33 mouse cellular contexts compared by ENCODE assay signal in genomic region chr14:34354456-34354855, GRCm38 (mm10). TPM values are rescaled to one million over a fixed set of nuclear protein-coding genes. Genes with fewer than 3 reads are reported as not detected.
DNase-seq lines count a peak whose midpoint lies in the region; ATAC-seq and TF ChIP-seq lines count a peak whose summit lies in the region.
"Had no signal": no experiment of that assay in that cellular context is flagged by ENCODE, and none has a peak within 500 bp of the region (broad histone marks: within the 10 kb centered on the region; RNA-seq: fewer than 3 reads in every experiment).

No protein-coding gene starts in this region.

- TF ChIP-seq CTCF in E14TG2a.4 (conservative IDR thresholded peaks at IDR 0.05; ENCODE audit: low read length) = no peak

- in situ Hi-C loops in ES-E14 (cut with MboI; ENCODE audit: low sequenced_read_pairs in 2 of 2, unreplicated experiment in 2 of 2) = no loop called here

- peak; percentile 59 to 73 for DNase-seq in kidney, adult 8-10 months
- DNase-seq in kidney, postnatal 10 days = no peak
- DNase-seq in kidney, postnatal 36 days = peak; percentile 63 to 82
- no peak for DNase-seq in ES-E14 (ENCODE audit: low read depth, low spot score)
- no peak for DNase-seq in embryo, embryonic 9.5 days (ENCODE audit: extremely low spot score)
- DNase-seq: adrenal gland, postnatal 10 days; adrenal gland, postnatal 36 days; cerebellum, adult 18-20 months; cerebellum, adult 9-10 months; cerebellum, postnatal 14 days; forebrain, postnatal 0 days; gastrocnemius, postnatal 25 days; heart, adult 18-20 months; heart, postnatal 10 days; heart, postnatal 36 days had no signal

- no peak overlapping the region for H3K4me3 ChIP-seq in kidney, embryonic 14.5 days (ENCODE audit: low read length)
- peak overlapping the region; percentile 63; the same call in 1 of the 2 replicates for H3K4me3 ChIP-seq in E14TG2a.4 (replicated peaks; ENCODE audit: low read length)
- H3K4me3 ChIP-seq in ES-E14 (ENCODE audit: insufficient read depth in 1 of 2, low read depth in 1 of 2, low read length in 2 of 2, poor library complexity in 1 of 2, severe bottlenecking in 1 of 2) = peak overlapping the region in 1 of 2 experiments; percentile 14; a peak in 1 of 4 replicates
- H3K4me3 ChIP-seq: embryonic facial prominence, embryonic 12.5 days; heart, embryonic 12.5 days; heart, embryonic 15.5 days; hindbrain, embryonic 10.5 days; hindbrain, embryonic 13.5 days had no signal

- no peak overlapping the region for H3K27ac ChIP-seq in kidney, embryonic 14.5 days (ENCODE audit: low read depth, low read length)
- peak overlapping the region; percentile 72; the same call in 1 of the 2 replicates for H3K27ac ChIP-seq in ES-E14 (ENCODE audit: insufficient read depth, low read depth, low read length, poor library complexity, severe bottlenecking)
- H3K27ac ChIP-seq: embryonic facial prominence, embryonic 12.5 days; heart, embryonic 15.5 days; hindbrain, embryonic 10.5 days; hindbrain, embryonic 13.5 days had no signal

- no peak overlapping the region for H3K9ac ChIP-seq in kidney, embryonic 14.5 days (ENCODE audit: low read depth, low read length)
- peak overlapping the region; percentile 72; the same call in 1 of the 2 replicates for H3K9ac ChIP-seq in ES-E14 (ENCODE audit: insufficient read depth, low read depth, low read length, poor library complexity, severe bottlenecking)
- H3K9ac ChIP-seq: embryonic facial prominence, embryonic 12.5 days; embryonic facial prominence, embryonic 15.5 days; forebrain, postnatal 0 days; heart, embryonic 12.5 days; heart, embryonic 15.5 days; hindbrain, embryonic 13.5 days had no signal

- H3K4me1 ChIP-seq in kidney, embryonic 14.5 days (ENCODE audit: control insufficient read depth, insufficient read depth, low read length) = no peaks in the 10 kb centered on the region
- peaks cover 95% of the 10 kb centered on the region for H3K4me1 ChIP-seq in E14TG2a.4 (replicated peaks; ENCODE audit: low read depth, low read length)
- H3K4me1 ChIP-seq in ES-E14 (ENCODE audit: control insufficient read depth in 2 of 2, insufficient read depth in 2 of 2, low read length in 2 of 2, poor library complexity in 1 of 2) = peaks cover 22 to 58% of the 10 kb centered on the region in 2 experiments
- H3K4me1 ChIP-seq: embryonic facial prominence, embryonic 12.5 days; embryonic facial prominence, embryonic 15.5 days; heart, embryonic 15.5 days; hindbrain, embryonic 13.5 days had no signal

- no peaks in the 10 kb centered on the region for H3K36me3 ChIP-seq in kidney, embryonic 14.5 days (ENCODE audit: control insufficient read depth, insufficient read depth, low read length)
- peaks cover 4% of the 10 kb centered on the region; the same call in 1 of the 2 replicates for H3K36me3 ChIP-seq in E14TG2a.4 (ENCODE audit: insufficient read depth, low read length)
- peaks cover 3% of the 10 kb centered on the region; the same call in 1 of the 2 replicates for H3K36me3 ChIP-seq in ES-E14 (ENCODE audit: control insufficient read depth, insufficient read depth, low read length, poor library complexity, severe bottlenecking)
- H3K36me3 ChIP-seq: embryonic facial prominence, embryonic 12.5 days; embryonic facial prominence, embryonic 15.5 days; heart, embryonic 12.5 days; heart, embryonic 15.5 days; hindbrain, embryonic 10.5 days; hindbrain, embryonic 13.5 days had no signal

- no peak for ATAC-seq in kidney, embryonic 14.5 days (ENCODE audit: low FRiP score, low TSS enrichment)
- ATAC-seq: activated CD4-positive, CD25-positive, alpha-beta regulatory T cell, adult 4 months; CD4-positive, CD25-positive, alpha-beta regulatory T cell, adult 4 months; forebrain, embryonic 14.5 days; forebrain, postnatal 0 days; hindbrain, embryonic 16.5 days had no signal

- no peak overlapping the region for H3K4me2 ChIP-seq in kidney, embryonic 14.5 days (replicated peaks; ENCODE audit: low read depth, low read length)
- H3K4me2 ChIP-seq: embryonic facial prominence, embryonic 12.5 days; embryonic facial prominence, embryonic 15.5 days; heart, embryonic 12.5 days; heart, embryonic 15.5 days; hindbrain, embryonic 13.5 days had no signal

- whole genome bisulfite sequencing in kidney, embryonic 14.5 days = 87% methylated on average over 4 of the region's 4 CpGs

- no peaks in the 10 kb centered on the region for H3K27me3 ChIP-seq in kidney, embryonic 14.5 days (ENCODE audit: control insufficient read depth, insufficient read depth, low read length)
- H3K27me3 ChIP-seq in E14TG2a.4 (ENCODE audit: insufficient read depth, low read length) = no peaks in the 10 kb centered on the region
- H3K27me3 ChIP-seq: embryonic facial prominence, embryonic 12.5 days; embryonic facial prominence, embryonic 15.5 days; heart, embryonic 12.5 days; heart, embryonic 15.5 days; hindbrain, embryonic 13.5 days had no signal

- no peaks in the 10 kb centered on the region for H3K9me3 ChIP-seq in kidney, embryonic 14.5 days (ENCODE audit: control insufficient read depth, low read length)
- H3K9me3 ChIP-seq in E14TG2a.4 (ENCODE audit: low read length) (no peaks in the 10 kb centered on the region), ES-E14 (ENCODE audit: control insufficient read depth, insufficient read depth, low read depth, low read length) (no peaks in the 10 kb centered on the region)
- H3K9me3 ChIP-seq: embryonic facial prominence, embryonic 12.5 days; embryonic facial prominence, embryonic 15.5 days; heart, embryonic 12.5 days; heart, embryonic 15.5 days; hindbrain, embryonic 10.5 days; hindbrain, embryonic 13.5 days had no signal

TF ChIP-seq in ES-E14, 5 proteins besides CTCF, POLR2A, EP300 and RAD21:
- TF ChIP-seq ZC3H11A (IDR thresholded peaks at IDR 0.05; ENCODE audit: borderline replicate concordance, low read depth, low read length) (no peak), CHD2 (IDR thresholded peaks at IDR 0.05; ENCODE audit: low read depth, low read length) (no peak), ZNF384 (IDR thresholded peaks at IDR 0.05; ENCODE audit: low read depth, low read length) (no peak)

RNA-seq across cellular contexts. Expression of gene Fam25c, which starts 0.8 kb away (rescaled TPM):
- not detected in 2 replicates for polyA plus RNA-seq in kidney, embryonic 14.5 days (2014; fragmentation: Nextera tagmentation; extraction: Ambion mirVana)
- total RNA-seq in ES-E14 (2012; rRNA removed) = 97.8 and 145 TPM in 2 replicates
- total RNA-seq: adrenal gland, adult 18-20 months; adrenal gland, postnatal 36 days; forebrain, postnatal 0 days; gastrocnemius, adult 8-10 months; heart, adult 18-20 months; heart, postnatal 10 days; heart, postnatal 36 days had no signal
- polyA plus RNA-seq: activated CD4-positive, CD25-positive, alpha-beta regulatory T cell, adult 4 months; C2C12; CD4-positive, CD25-positive, alpha-beta regulatory T cell, adult 4 months; embryonic facial prominence, embryonic 12.5 days; forebrain, embryonic 11.5 days; forebrain, embryonic 14.5 days; forebrain, postnatal 0 days; frontal cortex, adult 2 months; gonadal fat pad, adult 2 months; heart, embryonic 12.5 days; heart, embryonic 15.5 days; hindbrain, embryonic 10.5 days; hindbrain, embryonic 13.5 days; hindbrain, embryonic 16.5 days had no signal

RNA-seq across cellular contexts. Expression of gene Sncg, which starts 20.1 kb away (rescaled TPM):
- polyA plus RNA-seq in kidney, embryonic 14.5 days (2014; fragmentation: Nextera tagmentation; extraction: Ambion mirVana) = 7.5 and 10.0 TPM in 2 replicates
- total RNA-seq in ES-E14 (2012; rRNA removed) = 2.4 and 3.9 TPM in 2 replicates
- polyA plus RNA-seq: activated CD4-positive, CD25-positive, alpha-beta regulatory T cell, adult 4 months; CD4-positive, CD25-positive, alpha-beta regulatory T cell, adult 4 months had no signal

RNA-seq across cellular contexts. Expression of gene Mmrn2, which starts 20.8 kb away (rescaled TPM):
- polyA plus RNA-seq in kidney, embryonic 14.5 days (2014; fragmentation: Nextera tagmentation; extraction: Ambion mirVana) = 7.9 and 12.1 TPM in 2 replicates
- total RNA-seq in ES-E14 (2012; rRNA removed) = 17.4 and 41.2 TPM in 2 replicates
- polyA plus RNA-seq: activated CD4-positive, CD25-positive, alpha-beta regulatory T cell, adult 4 months had no signal

RNA-seq across cellular contexts. Expression of gene Glud1, which starts 43.9 kb away (rescaled TPM):
- polyA plus RNA-seq in kidney, embryonic 14.5 days (2014; fragmentation: Nextera tagmentation; extraction: Ambion mirVana) = 77.3 and 112 TPM in 2 replicates
- 199 and 211 TPM in 2 replicates for total RNA-seq in ES-E14 (2012; rRNA removed)

RNA-seq across cellular contexts. Expression of gene Shld2, which starts 44.2 kb away (rescaled TPM):
- 9.3 and 10.1 TPM in 2 replicates for polyA plus RNA-seq in kidney, embryonic 14.5 days (2014; fragmentation: Nextera tagmentation; extraction: Ambion mirVana)
- total RNA-seq in ES-E14 (2012; rRNA removed) = 10.8 and 14.8 TPM in 2 replicates

Comparison
In these comparisons a context has a peak if more than half of its experiments do, and no peak if none do; other contexts are left out.
1. DNase-seq: peak in kidney, adult 8-10 months (2 of 2) and kidney, postnatal 36 days (2 of 2); none in kidney, postnatal 10 days (single experiment), ES-E14 (single experiment) and embryo, embryonic 9.5 days (single experiment).